In genomic region chr11:75964476-75964730, GRCm38 (mm10) we compare ENCODE assay signal across 20 mouse cellular contexts. TPM values are rescaled to one million over a fixed set of nuclear protein-coding genes. Genes with fewer than 3 reads are reported as not detected.
DNase-seq lines count a peak whose midpoint lies in the region; ATAC-seq lines count a peak whose summit lies in the region.
"Had no signal": no experiment of that assay in that cellular context is flagged by ENCODE, and none has a peak within 500 bp of the region (broad histone marks: within the 10 kb centered on the region; RNA-seq: fewer than 3 reads in every experiment).

No protein-coding gene starts in this region.

- no peak overlapping the region for H3K9ac ChIP-seq in forebrain, embryonic 14.5 days (ENCODE audit: low read length)
- H3K9ac ChIP-seq in hindbrain, embryonic 13.5 days: peak overlapping the region; percentile 13; the same call in 1 of the 2 replicates
- H3K9ac ChIP-seq in hindbrain, embryonic 11.5 days (ENCODE audit: low read depth, low read length): no peak overlapping the region
- peak overlapping the region; percentile 40; the same call in 1 of the 2 replicates for H3K9ac ChIP-seq in embryonic facial prominence, embryonic 13.5 days
- no peak overlapping the region for H3K9ac ChIP-seq in midbrain, embryonic 13.5 days (replicated peaks)

- no peak overlapping the region for H3K4me2 ChIP-seq in forebrain, embryonic 14.5 days (ENCODE audit: low read length)
- 0 out of 2 replicates have a peak overlapping the region, but pooled peaks have one; percentile 2 for H3K4me2 ChIP-seq in hindbrain, embryonic 13.5 days
- H3K4me2 ChIP-seq in hindbrain, embryonic 11.5 days (replicated peaks; ENCODE audit: low read depth, low read length): no peak overlapping the region
- H3K4me2 ChIP-seq in embryonic facial prominence, embryonic 13.5 days: 0 out of 2 replicates have a peak overlapping the region, but pooled peaks have one; percentile 19
- H3K4me2 ChIP-seq in midbrain, embryonic 13.5 days (replicated peaks): peak overlapping the region; percentile 15

- 28% methylated on average over 4 of the region's 4 CpGs for WGBS in forebrain, embryonic 10.5 days
- WGBS in forebrain, embryonic 14.5 days: 17% methylated on average over 4 of the region's 4 CpGs
- WGBS in hindbrain, embryonic 13.5 days: 22% methylated on average over 4 of the region's 4 CpGs
- WGBS in hindbrain, embryonic 11.5 days: 30% methylated on average over 4 of the region's 4 CpGs
- WGBS in embryonic facial prominence, embryonic 13.5 days: 24% methylated on average over 4 of the region's 4 CpGs
- WGBS in midbrain, embryonic 13.5 days: 23% methylated on average over 4 of the region's 4 CpGs

- no peaks in the 10 kb centered on the region for H3K36me3 ChIP-seq in forebrain, embryonic 10.5 days (replicated peaks)
- H3K36me3 ChIP-seq in forebrain, embryonic 14.5 days (ENCODE audit: control insufficient read depth, insufficient read depth, low read length): no peaks in the 10 kb centered on the region
- no peaks in the 10 kb centered on the region for H3K36me3 ChIP-seq in hindbrain, embryonic 13.5 days
- H3K36me3 ChIP-seq in hindbrain, embryonic 11.5 days (ENCODE audit: control insufficient read depth, insufficient read depth, low read length): no peaks in the 10 kb centered on the region
- H3K36me3 ChIP-seq in embryonic facial prominence, embryonic 13.5 days: no peaks in the 10 kb centered on the region
- no peaks in the 10 kb centered on the region for H3K36me3 ChIP-seq in midbrain, embryonic 13.5 days
- H3K36me3 ChIP-seq: G1E had no signal

- peak; percentile 46 for DNase-seq in forebrain, embryonic 10.5 days (ENCODE audit: extremely low spot score, low spot score)
- no peak for DNase-seq in forebrain, embryonic 14.5 days (ENCODE audit: low spot score)
- DNase-seq in hindbrain, embryonic 11.5 days (ENCODE audit: low spot score): no peak
- DNase-seq in right cerebral cortex, postnatal 14 days: no peak
- no peak for DNase-seq in adrenal gland, adult (ENCODE audit: inconsistent age in 2 of 2, low spot score in 1 of 2)
- DNase-seq: cerebellum, adult 9-11 months; gastrocnemius, postnatal 36 days; kidney, adult 18-20 months; kidney, postnatal 14 days; lung, postnatal 14 days; thymus, postnatal 25 days had no signal

- H3K27me3 ChIP-seq in forebrain, embryonic 10.5 days (ENCODE audit: poor library complexity, severe bottlenecking): peaks cover 60% of the 10 kb centered on the region
- H3K27me3 ChIP-seq in forebrain, embryonic 14.5 days (replicated peaks; ENCODE audit: control insufficient read depth, insufficient read depth, low read length): 0 out of 2 replicates have a peak, but pooled peaks cover 3% of the 10 kb centered on the region
- peaks cover 35% of the 10 kb centered on the region for H3K27me3 ChIP-seq in hindbrain, embryonic 13.5 days
- peaks cover 10% of the 10 kb centered on the region for H3K27me3 ChIP-seq in hindbrain, embryonic 11.5 days (ENCODE audit: control insufficient read depth, insufficient read depth, low read length)
- peaks cover 31% of the 10 kb centered on the region for H3K27me3 ChIP-seq in embryonic facial prominence, embryonic 13.5 days
- peaks cover 34% of the 10 kb centered on the region for H3K27me3 ChIP-seq in midbrain, embryonic 13.5 days

- H3K27ac ChIP-seq in forebrain, embryonic 10.5 days: peak overlapping the region; percentile 89
- no peak overlapping the region for H3K27ac ChIP-seq in forebrain, embryonic 14.5 days (ENCODE audit: low read depth, low read length)
- peak overlapping the region; percentile 69; the same call in 1 of the 2 replicates for H3K27ac ChIP-seq in hindbrain, embryonic 13.5 days
- no peak overlapping the region for H3K27ac ChIP-seq in hindbrain, embryonic 11.5 days (ENCODE audit: low read depth, low read length)
- peak overlapping the region; percentile 2; the same call in 1 of the 2 replicates for H3K27ac ChIP-seq in embryonic facial prominence, embryonic 13.5 days
- peak overlapping the region; percentile 78 for H3K27ac ChIP-seq in midbrain, embryonic 13.5 days
- H3K27ac ChIP-seq: stomach, postnatal 0 days had no signal

- peak overlapping the region; percentile 32 for H3K4me3 ChIP-seq in forebrain, embryonic 10.5 days
- no peak overlapping the region for H3K4me3 ChIP-seq in forebrain, embryonic 14.5 days (ENCODE audit: low read depth, low read length)
- no peak overlapping the region for H3K4me3 ChIP-seq in hindbrain, embryonic 13.5 days
- H3K4me3 ChIP-seq in hindbrain, embryonic 11.5 days (ENCODE audit: low read depth, low read length): no peak overlapping the region
- no peak overlapping the region for H3K4me3 ChIP-seq in embryonic facial prominence, embryonic 13.5 days
- H3K4me3 ChIP-seq in midbrain, embryonic 13.5 days (replicated peaks): no peak overlapping the region
- H3K4me3 ChIP-seq: erythroblast, embryonic 14.5 days; megakaryocyte, embryonic 14.5 days had no signal

- no peaks in the 10 kb centered on the region for H3K9me3 ChIP-seq in forebrain, embryonic 10.5 days
- H3K9me3 ChIP-seq in forebrain, embryonic 14.5 days (replicated peaks; ENCODE audit: control insufficient read depth, low read length): no peaks in the 10 kb centered on the region
- no peaks in the 10 kb centered on the region for H3K9me3 ChIP-seq in hindbrain, embryonic 13.5 days
- H3K9me3 ChIP-seq in hindbrain, embryonic 11.5 days (ENCODE audit: control insufficient read depth, low read length): no peaks in the 10 kb centered on the region
- no peaks in the 10 kb centered on the region for H3K9me3 ChIP-seq in embryonic facial prominence, embryonic 13.5 days
- H3K9me3 ChIP-seq in midbrain, embryonic 13.5 days: no peaks in the 10 kb centered on the region
- H3K9me3 ChIP-seq: G1E had no signal

- ATAC-seq in forebrain, embryonic 14.5 days: no peak
- no peak for ATAC-seq in hindbrain, embryonic 13.5 days (ENCODE audit: low FRiP score)
- no peak for ATAC-seq in hindbrain, embryonic 11.5 days (ENCODE audit: low FRiP score)
- no peak for ATAC-seq in embryonic facial prominence, embryonic 13.5 days (ENCODE audit: insufficient number of reproducible peaks, insufficient read depth, low FRiP score, low TSS enrichment, low read depth)
- 0 out of 2 replicates have a peak, but pooled peaks have one; percentile 2 for ATAC-seq in midbrain, embryonic 13.5 days
- ATAC-seq: CD4-positive, CD25-positive, alpha-beta regulatory T cell, adult 4 months had no signal

- peaks cover 59% of the 10 kb centered on the region for H3K4me1 ChIP-seq in forebrain, embryonic 10.5 days
- H3K4me1 ChIP-seq in forebrain, embryonic 14.5 days (ENCODE audit: control insufficient read depth, insufficient read depth, low read length): peaks cover 18% of the 10 kb centered on the region
- H3K4me1 ChIP-seq in hindbrain, embryonic 13.5 days (replicated peaks): peaks cover 52% of the 10 kb centered on the region
- peaks cover 25% of the 10 kb centered on the region for H3K4me1 ChIP-seq in hindbrain, embryonic 11.5 days (replicated peaks; ENCODE audit: control insufficient read depth, insufficient read depth, low read length)
- H3K4me1 ChIP-seq in embryonic facial prominence, embryonic 13.5 days: peaks cover 26% of the 10 kb centered on the region
- peaks cover 47% of the 10 kb centered on the region for H3K4me1 ChIP-seq in midbrain, embryonic 13.5 days (replicated peaks)

RNA-seq across cellular contexts. Expression of gene Rph3al, which starts 26.2 kb away (rescaled TPM):
- polyA plus RNA-seq in forebrain, embryonic 10.5 days (2016; fragmentation: Nextera tagmentation; extraction: Ambion mirVana): 2.1 and 2.9 TPM in 2 replicates
- 1.6 and 2.8 TPM in 2 replicates for polyA plus RNA-seq in forebrain, embryonic 14.5 days (2014; fragmentation: Nextera tagmentation; extraction: Ambion mirVana)
- 2.2 and 2.5 TPM in 2 replicates for polyA plus RNA-seq in hindbrain, embryonic 13.5 days (2015; fragmentation: Nextera tagmentation; extraction: Ambion mirVana)
- 1.5 and 2.2 TPM in 2 replicates for polyA plus RNA-seq in hindbrain, embryonic 11.5 days (2014; fragmentation: Nextera tagmentation; extraction: Ambion mirVana)
- polyA plus RNA-seq in embryonic facial prominence, embryonic 13.5 days (2015; fragmentation: Nextera tagmentation; extraction: Ambion mirVana): 2.6 and 3.2 TPM in 2 replicates
- 1.9 and 2.4 TPM in 2 replicates for polyA plus RNA-seq in midbrain, embryonic 13.5 days (2015; fragmentation: Nextera tagmentation; extraction: Ambion mirVana)
- polyA plus RNA-seq: erythroblast, embryonic 14.5 days; G1E had no signal

RNA-seq across cellular contexts. Expression of gene 1700016K19Rik, which starts 35.3 kb away (rescaled TPM):
- polyA plus RNA-seq in forebrain, embryonic 10.5 days (2016; fragmentation: Nextera tagmentation; extraction: Ambion mirVana): 0.23 and 0.62 TPM in 2 replicates
- polyA plus RNA-seq in forebrain, embryonic 14.5 days (2014; fragmentation: Nextera tagmentation; extraction: Ambion mirVana): 1.8 and 2.5 TPM in 2 replicates
- 1.7 and 5.5 TPM in 2 replicates for polyA plus RNA-seq in hindbrain, embryonic 13.5 days (2015; fragmentation: Nextera tagmentation; extraction: Ambion mirVana)
- 3.1 and 3.6 TPM in 2 replicates for polyA plus RNA-seq in hindbrain, embryonic 11.5 days (2014; fragmentation: Nextera tagmentation; extraction: Ambion mirVana)
- polyA plus RNA-seq in embryonic facial prominence, embryonic 13.5 days (2015; fragmentation: Nextera tagmentation; extraction: Ambion mirVana): 0.76 and 0.88 TPM in 2 replicates
- 0.97 and 1.8 TPM in 2 replicates for polyA plus RNA-seq in midbrain, embryonic 13.5 days (2015; fragmentation: Nextera tagmentation; extraction: Ambion mirVana)
- polyA plus RNA-seq: CD4-positive, CD25-positive, alpha-beta regulatory T cell, adult 4 months; erythroblast, embryonic 14.5 days; G1E; liver, embryonic 16.5 days had no signal

Comparison
In these comparisons a context has a peak if more than half of its experiments do, and no peak if none do; other contexts are left out.
1. H3K27ac ChIP-seq: peak in forebrain, embryonic 10.5 days (single experiment), hindbrain, embryonic 13.5 days (single experiment), embryonic facial prominence, embryonic 13.5 days (single experiment) and midbrain, embryonic 13.5 days (single experiment); none in forebrain, embryonic 14.5 days (single experiment) and hindbrain, embryonic 11.5 days (single experiment).
2. H3K4me2 ChIP-seq: peak in hindbrain, embryonic 13.5 days (single experiment), embryonic facial prominence, embryonic 13.5 days (single experiment) and midbrain, embryonic 13.5 days (single experiment); none in forebrain, embryonic 14.5 days (single experiment) and hindbrain, embryonic 11.5 days (single experiment).
3. H3K9ac ChIP-seq: peak in hindbrain, embryonic 13.5 days (single experiment) and embryonic facial prominence, embryonic 13.5 days (single experiment); none in forebrain, embryonic 14.5 days (single experiment), hindbrain, embryonic 11.5 days (single experiment) and midbrain, embryonic 13.5 days (single experiment).